Mouse (Mus musculus) limb, embryonic 12.5 days (tissue): ENCODE results near the gene Pik3ip1. TPM values are rescaled to one million over a fixed set of nuclear protein-coding genes. Genes with fewer than 3 reads are reported as not detected.

Experiments
- ATAC-seq: fragments of 200-750 bp; cut with Nextera tagmentation; 2 replicates; pipeline ENCODE4 v1.8.0; 2017; ENCODE audit warnings: low read depth, moderate TSS enrichment; ENCODE audit not compliant: insufficient number of reproducible peaks, insufficient read depth, low FRiP score, low TSS enrichment
- H3K27ac ChIP-seq: fragments of 300-500 bp; sonication (generic); 2 replicates; pipeline ENCODE4 v1.5.1; 2016; ENCODE audit warnings: mild to moderate bottlenecking, moderate library complexity
- H3K27me3 ChIP-seq: fragments of 300-500 bp; sonication (generic); 2 replicates; pipeline ENCODE4 v1.6.1; 2016; ENCODE audit warnings: mild to moderate bottlenecking, moderate library complexity
- H3K36me3 ChIP-seq: fragments of 300-500 bp; sonication (generic); 2 replicates; pipeline ENCODE4 v1.6.1; 2016; ENCODE audit warnings: mild to moderate bottlenecking, moderate library complexity
- H3K4me1 ChIP-seq: fragments of 300-500 bp; sonication (generic); replicated peaks from 2 replicates; pipeline ENCODE4 v1.6.1; 2016
- H3K4me2 ChIP-seq: fragments of 300-500 bp; sonication (generic); 2 replicates; pipeline ENCODE4 v1.6.1; 2016; ENCODE audit warnings: mild to moderate bottlenecking, moderate library complexity
- H3K4me3 ChIP-seq: fragments of 300-500 bp; sonication (generic); replicated peaks from 2 replicates; pipeline ENCODE4 v1.5.1; 2016; ENCODE audit warnings: mild to moderate bottlenecking
- H3K9ac ChIP-seq: fragments of 300-500 bp; sonication (generic); replicated peaks from 2 replicates; pipeline ENCODE4 v1.6.1; 2016; ENCODE audit warnings: mild to moderate bottlenecking, moderate library complexity
- H3K9me3 ChIP-seq: fragments of 300-500 bp; sonication (generic); 2 replicates; pipeline ENCODE4 v1.6.1; 2016; ENCODE audit warnings: mild to moderate bottlenecking, moderate library complexity
- WGBS: fragments of 180-500 bp; shearing (Covaris S2); methylation state at CpG from one replicate; pipeline ENCODE4 v1.1.7; 2016; 5-methylcytosine and 5-hydroxymethylcytosine counted together
- polyA plus RNA-seq: library from polyadenylated mRNA; unstranded; fragments of >200 nt; fragmentation: Nextera tagmentation; extraction: Ambion mirVana; gene quantifications from 2 replicates; pipeline ENCODE4 v1.2.1, GENCODE M21; 2016

The Pik3ip1 gene
- polyA plus RNA-seq, result 15.1 and 18.8 TPM in 2 replicates

GRCm38 (mm10) chr11:3329891-3330451, at the start of gene Pik3ip1:
Pik3ip1 (plus strand) TSS chr11:3330401.
- Histone ChIP-seq H3K4me1 (peaks cover 25% of the 10 kb centered on the region), H3K4me2 (peak within 1 kb of the TSS; percentile 97), H3K9me3 (no peaks in the 10 kb centered on the region), H3K36me3 (no peaks in the 10 kb centered on the region; the same call in 1 of the 2 replicates), H3K4me3 (peak within 1 kb of the TSS; percentile 51), H3K27ac (peak within 1 kb of the TSS; percentile 72; the same call in 1 of the 2 replicates), H3K27me3 (peaks cover 5% of the 10 kb centered on the region), H3K9ac (peak within 1 kb of the TSS; percentile 62)
- ATAC-seq, result no peak

- Histone ChIP-seq H3K27me3 (no peaks in the 10 kb centered on the region), H3K9me3 (0 out of 2 replicates have a peak, but pooled peaks cover 8% of the 10 kb centered on the region), H3K27ac (no peak overlapping the region), H3K4me3 (no peak overlapping the region), H3K4me1 (peaks cover 6% of the 10 kb centered on the region), H3K9ac (no peak overlapping the region), H3K36me3 (no peaks in the 10 kb centered on the region), H3K4me2 (no peak overlapping the region)
- 81% methylated on average over 6 of the region's 6 CpGs for WGBS
- ATAC-seq, result no peak
These were observed 47.3 kb upstream of the Pik3ip1 start for GRCm38 (mm10) chr11:3282887-3283286.

GRCm38 (mm10) chr11:3283645-3284044, 46.6 kb upstream of the Pik3ip1 start:
- no peaks in the 10 kb centered on the region for H3K36me3 ChIP-seq
- 0 out of 2 replicates have a peak, but pooled peaks cover 8% of the 10 kb centered on the region for H3K9me3 ChIP-seq
- H3K9ac ChIP-seq, result no peak overlapping the region
- H3K4me1 ChIP-seq, result peaks cover 11% of the 10 kb centered on the region
- no peak overlapping the region for H3K4me2 ChIP-seq
- H3K27ac ChIP-seq, result no peak overlapping the region
- H3K4me3 ChIP-seq, result no peak overlapping the region
- H3K27me3 ChIP-seq, result no peaks in the 10 kb centered on the region
- WGBS, result 90% methylated on average over 6 of the region's 6 CpGs
- ATAC-seq, result no peak

GRCm38 (mm10) chr11:3285940-3286339, 44.3 kb upstream of the Pik3ip1 start:
- Histone ChIP-seq H3K27ac (no peak overlapping the region), H3K27me3 (no peaks in the 10 kb centered on the region), H3K36me3 (no peaks in the 10 kb centered on the region), H3K4me1 (peaks cover 11% of the 10 kb centered on the region), H3K9ac (no peak overlapping the region), H3K4me2 (no peak overlapping the region), H3K4me3 (no peak overlapping the region), H3K9me3 (0 out of 2 replicates have a peak, but pooled peaks cover 6% of the 10 kb centered on the region)
- WGBS, result 82% methylated on average over 3 of the region's 3 CpGs
- no peak for ATAC-seq

GRCm38 (mm10) chr11:3287131-3287530, 43.1 kb upstream of the Pik3ip1 start:
- Histone ChIP-seq H3K27me3 (no peaks in the 10 kb centered on the region), H3K9me3 (no peaks in the 10 kb centered on the region), H3K4me2 (no peak overlapping the region), H3K4me3 (no peak overlapping the region), H3K36me3 (no peaks in the 10 kb centered on the region; the same call in 1 of the 2 replicates), H3K4me1 (peaks cover 16% of the 10 kb centered on the region), H3K9ac (no peak overlapping the region), H3K27ac (no peak overlapping the region)
- 55% methylated on average over 6 of the region's 6 CpGs for WGBS
- ATAC-seq, result no peak

- no peaks in the 10 kb centered on the region for H3K9me3 ChIP-seq
- no peak for ATAC-seq
- H3K27ac ChIP-seq, result peak overlapping the region; percentile 100; the same call in 1 of the 2 replicates
- H3K9ac ChIP-seq, result peak overlapping the region; percentile 97
- WGBS, result 67% methylated on average over 5 of the region's 5 CpGs
- H3K36me3 ChIP-seq, result peaks cover 4% of the 10 kb centered on the region
- H3K4me2 ChIP-seq, result peak overlapping the region; percentile 100
- peak overlapping the region; percentile 86 for H3K4me3 ChIP-seq
- peaks cover 19% of the 10 kb centered on the region for H3K4me1 ChIP-seq
- H3K27me3 ChIP-seq, result no peaks in the 10 kb centered on the region
These were observed 42.3 kb upstream of the Pik3ip1 start for GRCm38 (mm10) chr11:3287921-3288320.

- peak within 1 kb of the TSS; percentile 100 for H3K27ac ChIP-seq
- H3K4me3 ChIP-seq, result peak within 1 kb of the TSS; percentile 86
- H3K4me2 ChIP-seq, result peak within 1 kb of the TSS; percentile 100
- H3K4me1 ChIP-seq, result peaks cover 27% of the 10 kb centered on the region
- peak within 1 kb of the TSS; percentile 97 for H3K9ac ChIP-seq
- under 1% methylated on average over 41 of the region's 41 CpGs for WGBS
- H3K27me3 ChIP-seq, result no peaks in the 10 kb centered on the region
- no peaks in the 10 kb centered on the region for H3K9me3 ChIP-seq
- ATAC-seq, result peak; percentile 16
- peaks cover 12% of the 10 kb centered on the region for H3K36me3 ChIP-seq
These were observed 41.5 kb upstream of the Pik3ip1 start, which contains the start of gene Patz1 for GRCm38 (mm10) chr11:3288521-3289301. Patz1 (plus strand) TSS chr11:3288874.

- H3K4me1 ChIP-seq, result peaks cover 34% of the 10 kb centered on the region
- WGBS, result 1% methylated on average over 38 of the region's 40 CpGs
- H3K9ac ChIP-seq, result peak overlapping the region; percentile 97
- peak overlapping the region; percentile 100 for H3K27ac ChIP-seq
- H3K4me2 ChIP-seq, result peak overlapping the region; percentile 100
- peak; percentile 82 for ATAC-seq
- peaks cover 18% of the 10 kb centered on the region for H3K36me3 ChIP-seq
- H3K9me3 ChIP-seq, result no peaks in the 10 kb centered on the region
- no peaks in the 10 kb centered on the region for H3K27me3 ChIP-seq
- H3K4me3 ChIP-seq, result peak overlapping the region; percentile 86
These were observed 40.8 kb upstream of the Pik3ip1 start for GRCm38 (mm10) chr11:3289302-3289802.

GRCm38 (mm10) chr11:3289803-3290639, 40.2 kb upstream of the Pik3ip1 start:
- ATAC-seq, result peak; percentile 52
- peak overlapping the region; percentile 97 for H3K9ac ChIP-seq
- under 1% methylated on average over 80 of the region's 92 CpGs for WGBS
- peak overlapping the region; percentile 86 for H3K4me3 ChIP-seq
- peak overlapping the region; percentile 100 for H3K4me2 ChIP-seq
- H3K27ac ChIP-seq, result peak overlapping the region; percentile 100
- H3K4me1 ChIP-seq, result peaks cover 40% of the 10 kb centered on the region
- no peaks in the 10 kb centered on the region for H3K9me3 ChIP-seq
- no peaks in the 10 kb centered on the region for H3K27me3 ChIP-seq
- peaks cover 25% of the 10 kb centered on the region for H3K36me3 ChIP-seq

GRCm38 (mm10) chr11:3290640-3291310, 39.4 kb upstream of the Pik3ip1 start:
- H3K36me3 ChIP-seq, result peaks cover 33% of the 10 kb centered on the region
- no peaks in the 10 kb centered on the region for H3K9me3 ChIP-seq
- H3K27ac ChIP-seq, result peak overlapping the region; percentile 100
- peak overlapping the region; percentile 97 for H3K9ac ChIP-seq
- H3K4me3 ChIP-seq, result peak overlapping the region; percentile 86
- H3K4me2 ChIP-seq, result peak overlapping the region; percentile 100
- H3K27me3 ChIP-seq, result no peaks in the 10 kb centered on the region
- H3K4me1 ChIP-seq, result peaks cover 47% of the 10 kb centered on the region
- WGBS, result under 1% methylated on average over 50 of the region's 50 CpGs
- no peak for ATAC-seq
